Mouse (Mus musculus): Measurements from ENCODE around the gene Myo16.

Myo16 gene

GRCm38 (mm10) chr8:10153611-10154438 lies at the start of gene Myo16:
TSS of gene Myo16 (plus strand) at chr8:10153911.
- no peak for DNase-seq (ENCODE audit: low spot score)

GRCm38 (mm10) chr8:10108516-10109271 lies 45.0 kb upstream of the Myo16 start:
- no peak for DNase-seq (ENCODE audit: low spot score)

- no peak for DNase-seq (ENCODE audit: low spot score)
Measured at GRCm38 (mm10) chr8:10122749-10123148, 31.0 kb upstream of the Myo16 start.

GRCm38 (mm10) chr8:10123412-10123811 lies 30.3 kb upstream of the Myo16 start:
- DNase-seq (ENCODE audit: low spot score) = no peak

GRCm38 (mm10) chr8:10125684-10126083 lies 28.0 kb upstream of the Myo16 start:
- DNase-seq (ENCODE audit: low spot score) = no peak

GRCm38 (mm10) chr8:10130513-10131414 lies 22.9 kb upstream of the Myo16 start:
- DNase-seq (ENCODE audit: low spot score) = no peak

- DNase-seq (ENCODE audit: low spot score) = no peak
Measured at GRCm38 (mm10) chr8:10139536-10139935, 14.2 kb upstream of the Myo16 start.

GRCm38 (mm10) chr8:10143961-10144360 lies 9.8 kb upstream of the Myo16 start:
- no peak for DNase-seq (ENCODE audit: low spot score)

GRCm38 (mm10) chr8:10151692-10152247 lies 1.9 kb upstream of the Myo16 start:
- no peak for DNase-seq (ENCODE audit: low spot score)

- no peak for DNase-seq (ENCODE audit: low spot score)
Measured at GRCm38 (mm10) chr8:10154439-10154745, 681 bp downstream of the Myo16 start.

- DNase-seq (ENCODE audit: low spot score) = no peak
Measured at GRCm38 (mm10) chr8:10155075-10155474, 1.4 kb downstream of the Myo16 start.

GRCm38 (mm10) chr8:10161106-10161505 lies 7.4 kb downstream of the Myo16 start:
- no peak for DNase-seq (ENCODE audit: low spot score)

GRCm38 (mm10) chr8:10164959-10165358 lies 11.2 kb downstream of the Myo16 start:
- no peak for DNase-seq (ENCODE audit: low spot score)

GRCm38 (mm10) chr8:10168326-10168725 lies 14.6 kb downstream of the Myo16 start:
- no peak for DNase-seq (ENCODE audit: low spot score)

GRCm38 (mm10) chr8:10169894-10170293 lies 16.2 kb downstream of the Myo16 start:
- no peak for DNase-seq (ENCODE audit: low spot score)

- DNase-seq (ENCODE audit: low spot score) = no peak
Measured at GRCm38 (mm10) chr8:10171321-10171720, 17.6 kb downstream of the Myo16 start.

GRCm38 (mm10) chr8:10172278-10172677 lies 18.6 kb downstream of the Myo16 start:
- DNase-seq (ENCODE audit: low spot score) = no peak

GRCm38 (mm10) chr8:10173033-10173747 lies 19.5 kb downstream of the Myo16 start:
- no peak for DNase-seq (ENCODE audit: low spot score)

- DNase-seq (ENCODE audit: low spot score) = no peak
Measured at GRCm38 (mm10) chr8:10174201-10174840, 20.6 kb downstream of the Myo16 start.

- DNase-seq (ENCODE audit: low spot score) = no peak
Measured at GRCm38 (mm10) chr8:10174841-10175680, 21.4 kb downstream of the Myo16 start.
